Mouse (Mus musculus) WW6 (cell line): Measurements from ENCODE around the gene Bcl2a1b.
"Not testable (repeated sequence)": the region's sequence is repeated elsewhere in the genome, so short reads cannot be mapped to it uniquely, and the experiment has no call there.

Experiments used
- DNase-seq: peaks from one replicate; pipeline ENCODE4 v3.0.0-alpha.2; 2013; ENCODE audit warnings: low read depth, low spot score

The Bcl2a1b gene

GRCm38 (mm10) chr9:89240516-89241019, 41.6 kb downstream of the Bcl2a1b start:
- DNase-seq, result not testable (repeated sequence)

DNA sequence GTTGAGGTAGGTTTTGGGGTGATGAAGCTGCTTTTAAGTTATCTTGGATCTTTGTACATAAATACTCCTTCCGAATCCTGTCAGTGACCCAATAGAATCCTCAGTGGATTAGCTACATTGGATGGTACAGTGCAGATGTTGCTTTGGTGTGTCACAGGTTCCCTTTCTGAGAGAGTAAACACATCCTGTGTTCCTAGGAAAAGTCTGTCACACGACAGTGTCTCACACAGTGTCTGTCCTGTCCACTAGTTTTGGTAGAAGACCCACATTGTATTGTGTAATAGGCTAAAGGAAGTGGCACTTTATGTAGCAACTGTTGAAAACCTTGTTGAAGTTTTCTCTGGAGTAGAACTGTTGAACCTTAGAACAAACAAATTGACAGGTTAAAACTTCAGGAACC, 54.4 kb downstream of the Bcl2a1b start:
- DNase-seq, result no peak

GRCm38 (mm10) chr9:89256556-89257335, 57.7 kb downstream of the Bcl2a1b start:
- DNase-seq, result no peak
